Mouse (Mus musculus): ENCODE measurements around the gene Bcl3. TPM values are rescaled to one million over a fixed set of nuclear protein-coding genes. Genes with fewer than 3 reads are reported as not detected.

The Bcl3 gene
- polyA plus RNA-seq, 1 experiment from 2014 or later: 2.2 TPM

DNA sequence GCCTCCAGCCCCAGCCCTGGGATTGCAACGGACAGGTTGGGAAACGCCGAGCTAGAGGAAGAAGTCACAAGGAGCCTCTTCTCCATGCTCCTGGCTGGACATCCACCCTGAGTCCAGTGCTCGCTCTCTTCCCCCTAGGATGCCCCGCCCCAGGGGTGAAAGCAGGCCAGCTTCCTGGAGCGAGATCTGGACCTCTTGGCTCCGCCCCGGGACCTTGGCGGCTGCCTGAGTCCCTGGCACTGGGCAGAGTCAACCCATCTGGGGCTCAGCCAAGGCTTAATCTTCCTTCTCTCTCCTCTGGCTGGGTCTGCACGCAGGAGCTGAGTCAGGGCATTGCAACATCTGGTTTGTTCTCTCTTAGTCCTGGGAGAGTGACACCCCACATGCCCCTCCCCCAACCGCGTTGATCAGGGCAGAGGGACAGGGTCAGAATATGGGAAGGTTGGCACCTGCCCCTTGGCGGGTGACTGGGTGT lies 8.1 kb upstream of the Bcl3 start:
- ATAC-seq (ENCODE audit: insufficient number of reproducible peaks, insufficient read depth, low FRiP score, low TSS enrichment): no peak
- peaks cover 12% of the 10 kb centered on the region for H3K4me1 ChIP-seq
- H3K27me3 ChIP-seq: no peaks in the 10 kb centered on the region
- no peak overlapping the region for H3K9ac ChIP-seq
- WGBS: 29% methylated on average over 13 of the region's 13 CpGs
- H3K9me3 ChIP-seq: no peaks in the 10 kb centered on the region
- H3K4me3 ChIP-seq: no peak overlapping the region
- H3K4me2 ChIP-seq (replicated peaks): no peak overlapping the region
- H3K27ac ChIP-seq: no peak overlapping the region
- H3K36me3 ChIP-seq: no peaks in the 10 kb centered on the region

DNA sequence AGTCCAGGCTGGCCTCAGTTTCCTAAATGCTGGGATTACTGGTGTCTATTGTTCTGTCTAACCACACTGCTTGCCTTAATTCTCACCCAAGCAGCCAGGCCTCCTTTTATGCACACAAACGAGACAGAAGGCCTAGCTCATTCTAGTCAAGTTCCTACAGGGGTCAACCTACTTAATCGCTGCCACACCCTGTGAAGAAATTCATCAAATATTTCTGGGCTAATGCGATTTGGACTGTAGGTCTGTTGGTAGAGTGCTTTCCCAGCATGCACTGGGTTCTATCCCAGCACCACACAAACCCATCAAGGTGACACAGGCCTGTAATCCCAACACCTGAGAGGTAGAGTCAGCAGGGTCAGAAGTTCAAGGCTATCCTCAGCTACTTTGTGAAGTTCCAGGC lies 7.1 kb upstream of the Bcl3 start:
- no peaks in the 10 kb centered on the region for H3K9me3 ChIP-seq
- H3K4me3 ChIP-seq: no peak overlapping the region
- no peak overlapping the region for H3K9ac ChIP-seq
- H3K4me2 ChIP-seq (replicated peaks): no peak overlapping the region
- WGBS: 81% methylated on average over 3 of the region's 3 CpGs
- H3K36me3 ChIP-seq: no peaks in the 10 kb centered on the region
- H3K4me1 ChIP-seq: peaks cover 14% of the 10 kb centered on the region
- no peak for ATAC-seq (ENCODE audit: insufficient number of reproducible peaks, insufficient read depth, low FRiP score, low TSS enrichment)
- H3K27me3 ChIP-seq: no peaks in the 10 kb centered on the region
- no peak overlapping the region for H3K27ac ChIP-seq

DNA sequence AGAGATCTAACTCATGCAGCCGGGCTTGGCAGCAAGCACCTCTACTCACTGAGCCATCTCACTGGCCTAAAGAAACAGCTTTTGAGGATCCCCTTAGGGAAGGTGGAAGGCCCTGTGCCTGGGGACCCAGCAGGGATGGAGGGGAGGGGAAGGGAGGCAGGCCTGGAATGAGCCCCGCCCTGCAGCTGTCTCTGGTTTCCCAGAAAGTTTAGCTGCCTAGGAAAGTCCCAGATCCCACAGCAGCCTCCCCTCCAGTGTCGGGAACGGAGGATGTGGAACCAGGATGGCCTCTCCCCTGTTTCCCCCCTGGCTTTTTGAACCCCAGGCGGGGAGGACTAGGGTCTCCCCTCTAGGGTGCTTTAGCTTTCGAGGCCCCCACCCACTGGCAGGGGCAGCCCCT lies 4.2 kb upstream of the Bcl3 start:
- WGBS: 20% methylated on average over 6 of the region's 6 CpGs
- no peak for ATAC-seq (ENCODE audit: insufficient number of reproducible peaks, insufficient read depth, low FRiP score, low TSS enrichment)

DNA sequence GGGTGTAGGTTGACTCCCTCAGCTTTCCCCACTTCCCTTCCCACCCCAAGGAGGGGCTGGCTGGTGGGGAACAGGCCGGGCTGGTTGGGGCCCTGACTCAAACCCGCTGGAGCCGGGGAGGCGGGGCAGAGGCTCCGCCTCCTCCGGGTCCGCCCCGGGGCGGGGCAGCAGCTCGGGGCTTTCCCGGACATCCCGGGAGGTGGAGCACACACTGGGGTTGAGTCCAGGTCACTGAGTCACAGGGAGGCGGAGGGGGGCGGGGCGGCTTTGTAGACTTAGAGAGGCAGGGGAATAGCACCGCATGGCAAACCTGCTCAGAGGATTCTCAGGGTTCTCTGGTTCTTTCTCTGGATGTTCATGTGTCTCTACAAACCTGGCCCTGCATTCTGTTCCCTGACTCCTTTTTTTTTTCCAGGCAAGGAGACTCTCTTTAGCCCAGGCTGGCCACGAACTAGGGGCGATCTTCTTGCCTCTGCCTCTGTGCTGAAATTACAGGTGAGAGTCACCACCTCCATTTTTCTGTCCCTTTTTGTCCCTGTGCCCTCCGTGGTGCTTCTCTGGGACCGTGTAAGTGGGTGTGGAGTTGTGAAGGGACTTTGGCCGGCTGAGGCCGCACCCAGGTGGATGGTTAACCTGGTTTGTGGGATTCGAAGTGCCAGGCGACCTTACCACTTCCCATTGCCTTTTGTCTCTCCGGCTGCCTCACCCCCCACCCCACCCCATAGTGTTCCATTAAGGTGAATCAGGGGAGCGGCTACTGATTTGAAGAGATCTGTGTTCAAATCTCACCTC lies 1.8 kb upstream of the Bcl3 start:
- WGBS: 22% methylated on average over 26 of the region's 26 CpGs
- Histone ChIP-seq H3K4me1 (peaks cover 32% of the 10 kb centered on the region), H3K27ac (peak overlapping the region; percentile 83), H3K4me3 (no peak overlapping the region), H3K36me3 (no peaks in the 10 kb centered on the region), H3K9me3 (no peaks in the 10 kb centered on the region), H3K27me3 (peaks cover 32% of the 10 kb centered on the region), H3K4me2 (replicated peaks) (peak overlapping the region; percentile 30), H3K9ac (no peak overlapping the region)
- ATAC-seq (ENCODE audit: insufficient number of reproducible peaks, insufficient read depth, low FRiP score, low TSS enrichment): peak; percentile 81

More for the DNA sequence above, 4.2 kb upstream of the Bcl3 start:
- no peak overlapping the region for H3K4me2 ChIP-seq (replicated peaks)
- no peaks in the 10 kb centered on the region for H3K9me3 ChIP-seq
- H3K27me3 ChIP-seq: peaks cover 20% of the 10 kb centered on the region
- H3K36me3 ChIP-seq: no peaks in the 10 kb centered on the region
- peaks cover 38% of the 10 kb centered on the region for H3K4me1 ChIP-seq
- H3K9ac ChIP-seq: 0 out of 2 replicates have a peak overlapping the region, but pooled peaks have one; percentile 10
- H3K27ac ChIP-seq: no peak overlapping the region
- H3K4me3 ChIP-seq: no peak overlapping the region

DNA sequence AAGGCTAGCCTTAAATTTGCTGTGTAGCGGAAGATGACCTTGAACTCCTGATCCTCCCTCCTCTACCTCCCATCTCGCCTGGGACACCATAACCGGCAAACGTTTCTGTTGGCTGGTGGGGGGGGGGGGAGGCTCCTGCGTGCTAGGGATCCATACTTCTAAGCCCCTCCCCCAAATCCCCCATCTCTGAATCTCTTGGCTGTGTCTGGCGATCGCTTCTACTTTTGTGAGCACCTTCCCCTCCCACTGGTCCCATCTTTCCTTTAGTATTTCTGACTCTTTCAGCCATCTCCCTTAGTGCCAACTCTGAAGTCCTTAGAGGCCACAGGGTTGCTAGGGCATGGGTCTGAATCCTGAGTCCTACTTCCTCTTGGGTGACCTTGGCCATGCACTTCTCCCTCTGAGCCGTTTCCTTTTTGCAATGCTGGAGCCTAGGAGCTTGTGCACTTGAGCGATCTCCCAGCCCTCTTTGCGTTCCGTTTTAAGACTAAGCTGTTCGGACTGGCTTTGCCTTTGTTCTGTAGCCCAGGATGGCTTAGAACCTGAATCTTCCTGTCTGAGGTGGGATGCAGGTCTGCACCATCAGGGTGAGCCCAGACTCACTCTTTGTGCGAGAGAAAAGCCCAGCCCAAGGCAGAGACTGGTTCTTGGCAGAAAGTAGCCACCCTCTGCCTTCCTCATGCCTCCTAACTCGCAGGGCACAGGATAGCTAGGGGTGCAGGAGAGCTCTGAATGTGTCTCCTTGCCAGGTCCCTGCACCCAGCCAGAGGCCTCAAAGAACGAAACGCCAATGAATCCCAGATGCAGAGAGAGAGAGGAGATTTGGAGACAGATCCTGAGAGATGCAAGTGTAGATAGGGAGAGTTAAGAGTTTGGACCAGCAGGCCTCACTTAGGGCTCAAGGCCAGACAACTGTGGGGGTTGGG lies 949 bp upstream of the Bcl3 start:
- peaks cover 32% of the 10 kb centered on the region for H3K27me3 ChIP-seq
- ATAC-seq (ENCODE audit: insufficient number of reproducible peaks, insufficient read depth, low FRiP score, low TSS enrichment): peak; percentile 70
- 21% methylated on average over 16 of the region's 16 CpGs for WGBS
- H3K9me3 ChIP-seq: no peaks in the 10 kb centered on the region
- peak overlapping the region; percentile 83 for H3K27ac ChIP-seq
- H3K4me2 ChIP-seq (replicated peaks): peak overlapping the region; percentile 30
- H3K4me1 ChIP-seq: peaks cover 32% of the 10 kb centered on the region
- no peak overlapping the region for H3K4me3 ChIP-seq
- no peaks in the 10 kb centered on the region for H3K36me3 ChIP-seq
- no peak overlapping the region for H3K9ac ChIP-seq

DNA sequence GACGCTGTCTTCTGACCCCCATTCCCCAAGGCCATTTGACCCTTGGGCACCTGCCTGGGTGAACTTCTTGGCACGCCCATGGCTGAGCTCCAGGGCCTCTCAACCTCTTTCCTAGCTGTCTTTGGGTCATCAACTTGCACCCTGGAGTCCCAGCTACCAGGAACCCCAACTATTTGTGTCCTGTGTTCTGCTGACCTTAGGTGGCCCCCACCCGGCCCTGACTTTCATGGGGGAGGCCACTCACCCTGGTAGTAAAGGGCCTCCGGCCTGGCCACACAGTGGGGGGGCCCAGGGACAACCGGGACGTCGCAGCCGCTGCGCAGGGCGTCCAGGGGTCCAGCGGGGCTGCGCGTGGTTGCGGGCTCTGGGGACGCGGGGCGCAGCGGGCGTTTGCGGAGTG lies 377 bp downstream of the Bcl3 start:
- H3K27ac ChIP-seq: no peak overlapping the region

DNA sequence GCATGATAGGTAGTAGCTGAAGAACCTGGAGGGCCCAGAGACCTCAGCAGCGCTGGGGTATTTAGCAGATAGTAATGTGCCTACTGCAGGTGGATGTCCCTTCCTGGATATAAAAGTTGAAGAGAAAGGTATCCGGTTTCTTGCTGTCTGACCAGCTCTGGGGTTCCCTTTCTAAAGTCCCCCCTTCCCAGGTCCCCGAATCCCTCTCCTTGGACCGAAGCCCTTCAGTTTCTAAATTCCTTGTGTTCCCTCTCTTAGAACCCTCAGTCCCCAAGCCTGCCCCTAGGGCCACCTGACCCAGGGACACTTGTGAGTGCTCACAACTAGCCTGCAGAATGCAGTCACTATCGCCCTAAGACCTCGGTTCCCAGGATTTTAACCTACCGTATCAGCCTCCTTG lies 937 bp downstream of the Bcl3 start:
- H3K4me3 ChIP-seq: no peak overlapping the region
- ATAC-seq (ENCODE audit: insufficient number of reproducible peaks, insufficient read depth, low FRiP score, low TSS enrichment): no peak
- peaks cover 32% of the 10 kb centered on the region for H3K27me3 ChIP-seq
- no peak overlapping the region for H3K9ac ChIP-seq
- H3K9me3 ChIP-seq: no peaks in the 10 kb centered on the region
- peaks cover 43% of the 10 kb centered on the region for H3K4me1 ChIP-seq
- H3K36me3 ChIP-seq: no peaks in the 10 kb centered on the region
- peak overlapping the region; percentile 72 for H3K4me2 ChIP-seq (replicated peaks)
- H3K27ac ChIP-seq: no peak overlapping the region
- 48% methylated on average over 7 of the region's 7 CpGs for WGBS

More for the DNA sequence above, 377 bp downstream of the Bcl3 start:
- no peak for ATAC-seq (ENCODE audit: insufficient number of reproducible peaks, insufficient read depth, low FRiP score, low TSS enrichment)
- no peaks in the 10 kb centered on the region for H3K36me3 ChIP-seq
- H3K9me3 ChIP-seq: no peaks in the 10 kb centered on the region
- peaks cover 32% of the 10 kb centered on the region for H3K27me3 ChIP-seq
- peak overlapping the region; percentile 51 for H3K9ac ChIP-seq
- peak overlapping the region; percentile 72 for H3K4me2 ChIP-seq (replicated peaks)
- peaks cover 41% of the 10 kb centered on the region for H3K4me1 ChIP-seq
- H3K4me3 ChIP-seq: peak overlapping the region; percentile 39
- WGBS: 4% methylated on average over 20 of the region's 20 CpGs

DNA sequence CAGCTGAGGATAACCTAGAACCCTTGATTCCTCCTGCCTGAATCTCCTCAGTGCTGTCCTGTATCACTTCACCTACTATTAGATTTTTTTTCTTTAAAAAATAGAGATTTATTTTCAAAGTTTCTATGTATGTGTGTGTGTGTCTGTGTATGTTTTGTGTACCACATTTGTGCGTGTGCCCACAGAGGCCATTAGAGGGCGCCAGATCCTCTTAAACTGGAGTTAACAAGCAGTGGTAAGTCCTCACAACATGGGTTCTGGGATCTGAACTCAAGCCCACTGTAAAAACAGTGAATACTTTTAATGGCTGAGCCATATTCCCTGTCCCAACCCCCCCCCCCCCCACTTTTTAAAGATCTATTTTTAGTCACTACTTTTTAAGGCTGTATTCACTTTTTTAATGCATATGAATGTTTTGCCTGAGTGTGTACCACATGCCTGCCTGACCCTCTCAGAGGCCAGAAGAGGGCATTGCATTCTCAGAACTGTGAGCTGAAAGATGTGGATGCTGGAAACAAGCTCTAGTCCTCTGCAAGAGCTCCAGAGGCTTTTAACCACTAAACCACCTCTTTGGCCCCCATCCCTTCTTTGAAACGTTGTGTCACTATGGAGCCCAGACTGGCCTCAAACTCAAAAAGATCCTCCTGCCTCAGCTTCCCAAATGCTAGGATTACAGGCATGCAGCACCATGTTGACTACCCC lies 2.1 kb downstream of the Bcl3 start:
- ATAC-seq (ENCODE audit: insufficient number of reproducible peaks, insufficient read depth, low FRiP score, low TSS enrichment): no peak
- 71% methylated on average over 3 of the region's 3 CpGs for WGBS
- Histone ChIP-seq H3K9me3 (no peaks in the 10 kb centered on the region), H3K4me2 (replicated peaks) (no peak overlapping the region), H3K36me3 (no peaks in the 10 kb centered on the region), H3K4me3 (no peak overlapping the region), H3K4me1 (peaks cover 51% of the 10 kb centered on the region), H3K27ac (no peak overlapping the region), H3K9ac (no peak overlapping the region), H3K27me3 (peaks cover 32% of the 10 kb centered on the region)

DNA sequence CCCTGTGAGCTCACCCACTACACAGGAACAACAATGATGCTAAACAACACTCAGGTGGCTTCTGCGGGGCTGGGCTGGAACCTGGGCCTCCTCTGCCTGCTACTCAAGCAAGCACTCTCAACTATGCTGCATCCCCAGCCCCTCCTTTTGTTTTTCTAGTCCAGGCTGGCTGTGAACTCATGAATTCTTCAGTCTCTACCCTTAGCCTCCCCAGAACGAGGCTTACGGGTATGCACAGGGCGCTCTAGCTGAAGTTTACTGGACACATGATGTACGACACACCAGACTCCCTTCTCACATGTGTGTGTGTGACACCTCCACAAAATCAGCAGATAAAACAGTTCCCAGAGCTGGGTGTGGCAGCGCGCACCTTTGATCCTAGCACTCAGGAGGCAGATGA lies 3.7 kb downstream of the Bcl3 start:
- no peak overlapping the region for H3K4me3 ChIP-seq
- WGBS: 86% methylated on average over 7 of the region's 7 CpGs
- H3K27ac ChIP-seq: no peak overlapping the region
- H3K27me3 ChIP-seq: peaks cover 32% of the 10 kb centered on the region
- peaks cover 43% of the 10 kb centered on the region for H3K4me1 ChIP-seq
- H3K36me3 ChIP-seq: no peaks in the 10 kb centered on the region
- no peak for ATAC-seq (ENCODE audit: insufficient number of reproducible peaks, insufficient read depth, low FRiP score, low TSS enrichment)
- H3K9ac ChIP-seq: no peak overlapping the region
- no peak overlapping the region for H3K4me2 ChIP-seq (replicated peaks)
- no peaks in the 10 kb centered on the region for H3K9me3 ChIP-seq

DNA sequence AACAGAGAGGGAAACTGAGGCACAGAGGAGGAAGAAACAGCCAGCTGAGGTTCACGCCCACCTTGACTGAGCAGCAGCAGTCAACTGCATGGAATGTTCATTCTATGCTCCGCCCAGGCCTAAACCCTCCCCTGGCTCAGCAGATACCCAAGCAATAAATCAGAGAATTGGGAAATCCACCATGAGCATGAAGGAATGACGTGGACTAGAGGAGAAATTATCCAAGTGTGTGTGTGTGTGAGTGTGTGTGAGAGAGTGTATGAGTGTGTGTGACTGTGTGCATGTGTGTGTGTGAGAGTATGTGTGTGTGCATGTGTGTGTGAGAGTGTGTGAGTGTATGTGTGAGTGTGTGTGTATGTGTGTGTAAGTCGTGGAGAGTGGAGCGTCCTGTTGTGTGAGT lies 4.1 kb downstream of the Bcl3 start:
- Histone ChIP-seq H3K4me3 (no peak overlapping the region), H3K4me2 (replicated peaks) (no peak overlapping the region), H3K27me3 (peaks cover 29% of the 10 kb centered on the region), H3K9me3 (no peaks in the 10 kb centered on the region), H3K36me3 (no peaks in the 10 kb centered on the region), H3K4me1 (peaks cover 39% of the 10 kb centered on the region), H3K9ac (no peak overlapping the region), H3K27ac (no peak overlapping the region)
- 80% methylated on average over 5 of the region's 5 CpGs for WGBS
- ATAC-seq (ENCODE audit: insufficient number of reproducible peaks, insufficient read depth, low FRiP score, low TSS enrichment): no peak

DNA sequence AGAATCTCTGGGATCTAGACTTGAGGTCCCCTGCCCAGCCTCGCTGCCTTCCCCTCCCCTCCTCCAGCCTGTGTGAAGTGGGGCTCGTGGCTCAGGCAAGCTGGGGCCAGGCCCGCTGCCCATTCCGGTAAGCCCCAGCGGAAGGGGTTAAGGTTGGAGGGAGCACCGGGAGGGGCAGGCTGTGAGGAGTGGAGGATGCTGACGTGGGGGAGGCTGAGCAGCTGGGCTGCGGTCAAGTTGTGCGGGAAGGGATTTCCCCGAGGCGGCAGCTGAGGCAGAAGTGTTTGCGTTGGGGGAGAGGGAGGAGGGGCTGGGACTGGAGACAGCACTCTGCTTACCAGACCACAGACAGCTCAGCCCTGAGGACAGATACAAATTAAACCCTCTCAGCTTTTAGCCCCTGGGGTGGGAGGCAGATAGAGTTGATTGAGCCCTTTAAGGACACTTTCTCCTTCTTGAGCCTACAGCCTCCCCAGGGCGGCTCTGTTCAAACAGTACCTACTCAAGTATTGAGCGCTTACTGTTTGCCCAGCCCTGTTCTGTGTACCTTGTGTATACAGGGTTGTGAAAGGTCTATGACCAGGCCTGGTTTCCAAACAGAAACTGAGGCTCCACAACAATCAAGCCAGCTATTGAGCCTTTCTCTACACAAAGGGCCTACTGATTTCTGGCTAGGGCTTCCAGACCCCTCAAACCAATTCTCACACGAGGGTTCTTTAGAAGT lies 5.0 kb downstream of the Bcl3 start:
- H3K9me3 ChIP-seq: no peaks in the 10 kb centered on the region
- no peaks in the 10 kb centered on the region for H3K36me3 ChIP-seq
- peak overlapping the region; percentile 76 for H3K27ac ChIP-seq
- ATAC-seq (ENCODE audit: insufficient number of reproducible peaks, insufficient read depth, low FRiP score, low TSS enrichment): peak; percentile 50
- H3K4me1 ChIP-seq: peaks cover 31% of the 10 kb centered on the region
- WGBS: 6% methylated on average over 15 of the region's 15 CpGs
- H3K4me2 ChIP-seq (replicated peaks): peak overlapping the region; percentile 63
- peak overlapping the region; percentile 38; the same call in 1 of the 2 replicates for H3K9ac ChIP-seq
- H3K4me3 ChIP-seq: peak overlapping the region; percentile 37
- H3K27me3 ChIP-seq: peaks cover 25% of the 10 kb centered on the region

Data from embryonic facial prominence, embryonic 12.5 days (tissue).